Mouse (Mus musculus) lung, adult 2 months (tissue): ENCODE results near the gene Rbm44.

Experiments
- CTCF ChIP-seq: fragments of 200-500 bp; IDR thresholded peaks from 2 replicates; pipeline ENCODE4 v1.5.1; 2011; ENCODE audit warnings: mild to moderate bottlenecking, low read length, control low read depth; ENCODE audit not compliant: insufficient read depth
- POLR2A ChIP-seq: fragments of 200-500 bp; IDR thresholded peaks from 2 replicates; pipeline ENCODE4 v1.6.1; 2011; ENCODE audit warnings: low read depth, mild to moderate bottlenecking, control low read depth, low read length, borderline replicate concordance; ENCODE audit errors: extremely low read depth

- TF ChIP-seq CTCF = no peak
- TF ChIP-seq POLR2A = no peak
These were observed 71.8 kb downstream of the Rbm44 start for GRCm38 (mm10) chr1:91216504-91217267.
